Mouse (Mus musculus) embryonic fibroblast, embryonic 13.5 days (primary cell): ENCODE measurements around the gene Immp2l.

Source experiments
- CTCF ChIP-seq: IDR thresholded peaks from 2 replicates; pipeline ENCODE4 v1.5.1; 2011; ENCODE audit warnings: mild to moderate bottlenecking, control low read depth, low read length, moderate library complexity, borderline replicate concordance; ENCODE audit not compliant: insufficient read depth
- POLR2A ChIP-seq: IDR thresholded peaks from 2 replicates; pipeline ENCODE4 v1.6.1; 2011; ENCODE audit warnings: low read depth, mild to moderate bottlenecking, control low read depth, low read length, moderate library complexity

DNA sequence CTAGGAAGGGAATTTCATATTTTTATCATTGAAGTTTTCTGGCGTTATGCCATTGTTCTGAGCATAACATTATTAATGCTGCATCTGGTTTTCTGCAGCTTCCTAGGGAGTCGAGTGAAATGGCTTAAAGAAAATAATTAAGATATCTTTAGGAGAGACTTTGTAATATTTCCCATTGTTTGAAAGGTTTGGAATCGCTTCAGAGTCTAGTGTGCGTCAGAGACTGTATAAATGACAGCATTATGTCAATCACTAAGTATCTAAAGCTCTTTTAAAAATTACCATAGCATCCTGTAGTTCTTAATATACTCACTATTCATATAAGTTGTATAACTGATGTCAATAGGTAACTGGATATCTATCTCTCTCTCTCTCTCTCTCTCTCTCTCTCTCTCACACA lies 551.3 kb downstream of the Immp2l start:
- TF ChIP-seq POLR2A, result no peak
- no peak for TF ChIP-seq CTCF
